Mouse (Mus musculus) stomach, postnatal 0 days (tissue): ENCODE results near the gene Nudt22. TPM values are rescaled to one million over a fixed set of nuclear protein-coding genes. Genes with fewer than 3 reads are reported as not detected.
"Not testable (repeated sequence)": the region's sequence is repeated elsewhere in the genome, so short reads cannot be mapped to it uniquely, and the experiment has no call there.

Source experiments
- ATAC-seq: fragments of 200-750 bp; cut with Nextera tagmentation; 2 replicates; pipeline ENCODE4 v1.8.0; 2017; ENCODE audit not compliant: low FRiP score, low TSS enrichment
- DNase-seq: peaks from one replicate; pipeline ENCODE4 v3.0.0-alpha.2; 2016; ENCODE audit warnings: low spot score
- H3K27ac ChIP-seq: fragments of 300-500 bp; sonication (generic); replicated peaks from 2 replicates; pipeline ENCODE4 v1.5.1; 2014; ENCODE audit warnings: mild to moderate bottlenecking, control low read depth
- H3K27me3 ChIP-seq: fragments of 300-500 bp; sonication (generic); 2 replicates; pipeline ENCODE4 v1.6.1; 2014; ENCODE audit warnings: low read length; ENCODE audit not compliant: control insufficient read depth, insufficient read depth
- H3K36me3 ChIP-seq: fragments of 300-500 bp; sonication (generic); 2 replicates; pipeline ENCODE4 v1.6.1; 2014; ENCODE audit warnings: low read length, mixed read lengths; ENCODE audit not compliant: control insufficient read depth, insufficient read depth
- H3K4me1 ChIP-seq: fragments of 300-500 bp; sonication (generic); replicated peaks from 2 replicates; pipeline ENCODE4 v1.6.1; 2014; ENCODE audit warnings: antibody characterized with exemption; ENCODE audit not compliant: control insufficient read depth, insufficient read depth
- H3K4me2 ChIP-seq: fragments of 300-500 bp; sonication (generic); replicated peaks from 2 replicates; pipeline ENCODE4 v1.6.1; 2014; ENCODE audit warnings: low read depth, mild to moderate bottlenecking, control low read depth, moderate library complexity
- H3K4me3 ChIP-seq: fragments of 300-500 bp; sonication (generic); 2 replicates; pipeline ENCODE4 v1.5.1; 2014; ENCODE audit warnings: low read depth, low read length, control low read depth
- H3K9ac ChIP-seq: fragments of 300-500 bp; sonication (generic); 2 replicates; pipeline ENCODE4 v1.6.1; 2014; ENCODE audit warnings: mild to moderate bottlenecking, low read length, control low read depth, mixed read lengths
- H3K9me3 ChIP-seq: fragments of 300-500 bp; sonication (generic); 2 replicates; pipeline ENCODE4 v1.6.1; 2016; ENCODE audit warnings: low read length; ENCODE audit not compliant: control insufficient read depth
- CTCF ChIP-seq: IDR thresholded peaks from 2 replicates; pipeline ENCODE4 v1.5.1; 2016; ENCODE audit warnings: antibody characterized with exemption, low read depth, mild to moderate bottlenecking, moderate library complexity
- EP300 ChIP-seq: optimal IDR thresholded peaks from 2 replicates; pipeline ENCODE3; 2016; ENCODE audit warnings: antibody characterized with exemption
- WGBS: fragments of 180-500 bp; shearing (Covaris S2); extraction: QIAGEN DNeasy Blood & Tissue Kit; methylation state at CpG from one replicate; pipeline ENCODE4 v1.1.7; 2014; 5-methylcytosine and 5-hydroxymethylcytosine counted together
- polyA plus RNA-seq: library from polyadenylated mRNA; unstranded; fragments of >200 nt; fragmentation: Nextera tagmentation; extraction: Ambion mirVana; gene quantifications from 2 replicates; pipeline ENCODE4 v1.2.1, GENCODE M21; 2015

Gene Nudt22
- polyA plus RNA-seq, 1 experiment from 2014 or later: 21.1 TPM

DNA sequence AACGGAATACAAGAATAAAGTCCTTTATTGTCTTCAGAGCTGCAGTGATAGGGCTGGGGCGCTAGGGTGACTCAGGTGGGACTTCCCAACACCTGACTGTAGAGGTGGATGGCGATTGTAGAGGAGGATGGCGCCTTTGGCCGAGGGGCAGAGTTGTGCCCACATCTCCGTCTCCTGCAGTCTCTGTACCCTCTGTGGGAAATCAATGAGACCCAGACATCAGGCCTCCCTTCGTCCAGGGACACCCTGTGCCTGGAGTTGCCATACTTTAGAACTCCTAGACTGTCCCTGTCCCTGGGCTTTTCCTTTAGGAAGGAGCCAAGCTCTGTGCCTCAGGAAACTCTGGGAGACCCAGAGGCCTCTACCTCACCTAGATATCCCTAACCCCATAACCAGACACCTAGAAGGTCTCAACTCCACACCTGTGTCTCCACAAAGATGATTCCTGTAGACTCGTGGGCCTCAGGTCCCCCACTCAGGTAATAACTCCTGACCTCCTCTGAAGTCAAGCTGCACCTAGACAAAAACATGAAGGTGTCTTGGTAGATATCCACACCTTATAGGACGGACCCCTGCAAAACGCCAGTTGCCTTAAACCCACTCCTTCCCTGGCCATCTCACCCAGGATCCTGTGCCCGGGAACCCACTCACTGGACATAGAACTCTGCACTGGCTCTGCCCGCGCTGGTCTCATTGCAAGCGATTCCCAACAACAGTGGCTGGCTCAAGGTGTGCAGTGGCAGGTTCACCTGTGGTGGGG, 2.7 kb downstream of the Nudt22 start:
- peak overlapping the region; percentile 54 for H3K9ac ChIP-seq
- no peaks in the 10 kb centered on the region for H3K9me3 ChIP-seq
- H3K36me3 ChIP-seq: no peaks in the 10 kb centered on the region
- peaks cover 12% of the 10 kb centered on the region for H3K4me1 ChIP-seq
- peak overlapping the region; percentile 89 for H3K4me2 ChIP-seq
- no peaks in the 10 kb centered on the region for H3K27me3 ChIP-seq
- peak overlapping the region; percentile 58; the same call in 1 of the 2 replicates for H3K27ac ChIP-seq
- peak; percentile 12 for DNase-seq
- TF ChIP-seq CTCF: no peak
- TF ChIP-seq EP300: no peak
- H3K4me3 ChIP-seq: peak overlapping the region; percentile 49
- no peak for ATAC-seq
- 61% methylated on average over 14 of the region's 14 CpGs for WGBS

- peak within 1 kb of the TSS; percentile 67 for H3K9ac ChIP-seq
- TF ChIP-seq CTCF (peak; percentile 33; the same call in 1 of the 2 replicates), EP300 (no peak)
- H3K27ac ChIP-seq: peak within 1 kb of the TSS; percentile 61
- peak; percentile 95 for ATAC-seq
- no peaks in the 10 kb centered on the region for H3K27me3 ChIP-seq
- H3K4me1 ChIP-seq: peaks cover 14% of the 10 kb centered on the region
- peak within 1 kb of the TSS; percentile 49 for H3K4me3 ChIP-seq
- peak; percentile 98 for DNase-seq
- H3K4me2 ChIP-seq: peak within 1 kb of the TSS; percentile 89
- H3K9me3 ChIP-seq: no peaks in the 10 kb centered on the region
- H3K36me3 ChIP-seq: no peaks in the 10 kb centered on the region
- 2% methylated on average over 37 of the region's 37 CpGs for WGBS
Observed at GRCm38 (mm10) chr19:6992011-6992858, 3.7 kb downstream of the Nudt22 start, which contains the start of gene Dnajc4. Gene Dnajc4 (minus strand): TSS chr19:6992572.

DNA sequence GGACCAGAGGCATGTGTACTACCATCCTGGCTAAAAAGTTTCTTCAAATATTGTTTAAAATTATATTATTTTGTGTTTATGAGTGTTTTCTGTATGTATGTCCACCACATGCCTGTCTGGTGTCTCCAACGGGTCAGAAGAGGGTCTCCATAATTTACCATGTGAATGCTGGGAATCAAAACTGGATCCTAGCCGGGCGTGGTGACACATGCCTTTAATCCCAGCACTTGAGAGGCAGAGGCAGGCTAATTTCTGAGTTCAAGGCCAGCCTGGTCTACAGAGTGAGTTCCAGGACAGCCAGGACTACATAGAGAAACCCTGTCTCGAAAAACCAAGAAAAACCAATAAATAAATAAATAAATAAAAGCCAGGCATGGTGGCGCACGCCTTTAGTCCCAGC, 4.8 kb downstream of the Nudt22 start:
- ATAC-seq, H3K36me3 ChIP-seq, H3K27me3 ChIP-seq, H3K9ac ChIP-seq, DNase-seq, H3K27ac ChIP-seq, H3K4me3 ChIP-seq, H3K9me3 ChIP-seq, H3K4me2 ChIP-seq: not testable (repeated sequence)
- H3K4me1 ChIP-seq: peaks cover 14% of the 10 kb centered on the region
- WGBS: 84% methylated on average over 6 of the region's 6 CpGs

- no peak for DNase-seq
- no peak overlapping the region for H3K4me2 ChIP-seq
- H3K4me1 ChIP-seq: peaks cover 14% of the 10 kb centered on the region
- H3K9ac ChIP-seq: no peak overlapping the region
- H3K4me3 ChIP-seq: no peak overlapping the region
- 73% methylated on average over 6 of the region's 6 CpGs for WGBS
- H3K27ac ChIP-seq: no peak overlapping the region
- no peaks in the 10 kb centered on the region for H3K36me3 ChIP-seq
- TF ChIP-seq EP300: no peak
- no peak for TF ChIP-seq CTCF
- no peaks in the 10 kb centered on the region for H3K9me3 ChIP-seq
- H3K27me3 ChIP-seq: no peaks in the 10 kb centered on the region
- no peak for ATAC-seq
Observed at GRCm38 (mm10) chr19:6990712-6991111, 5.2 kb downstream of the Nudt22 start.

DNA sequence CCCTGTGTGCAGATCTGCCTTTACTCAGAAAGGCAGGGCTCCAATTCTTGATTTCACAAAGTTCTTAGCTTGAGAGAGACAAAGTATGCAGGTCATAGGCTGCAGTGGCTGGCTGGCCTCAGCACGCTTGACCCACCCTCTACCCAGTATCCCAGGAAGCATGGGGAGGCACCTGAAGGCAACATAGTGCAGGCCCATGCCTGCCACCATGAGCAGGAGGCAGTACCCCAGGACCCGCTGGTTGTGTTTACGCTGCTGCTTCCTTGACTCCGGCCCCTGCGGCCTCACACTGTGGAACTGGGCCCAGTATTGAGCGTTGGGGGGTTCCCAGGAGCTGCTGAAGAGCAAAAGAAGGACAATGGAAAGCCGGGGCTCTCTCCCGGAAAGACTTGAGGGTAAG, 6.7 kb downstream of the Nudt22 start:
- peaks cover 7% of the 10 kb centered on the region for H3K4me1 ChIP-seq
- no peaks in the 10 kb centered on the region for H3K27me3 ChIP-seq
- ATAC-seq: no peak
- H3K36me3 ChIP-seq: no peaks in the 10 kb centered on the region
- no peak for TF ChIP-seq CTCF
- no peak for TF ChIP-seq EP300
- H3K9ac ChIP-seq: no peak overlapping the region
- no peak for DNase-seq
- H3K4me3 ChIP-seq: no peak overlapping the region
- H3K27ac ChIP-seq: no peak overlapping the region
- H3K9me3 ChIP-seq: no peaks in the 10 kb centered on the region
- WGBS: 74% methylated on average over 8 of the region's 8 CpGs
- no peak overlapping the region for H3K4me2 ChIP-seq
